Mouse (Mus musculus) left cerebral cortex, postnatal 14 days (tissue): ENCODE data around the gene Rpn2. TPM values are rescaled to one million over a fixed set of nuclear protein-coding genes. Genes with fewer than 3 reads are reported as not detected.
A peak's percentile ranks its signal among the peaks of the same experiment; 100 is the strongest.

Experiments used
- DNase-seq, 2 experiments: peaks; one replicate each; pipeline ENCODE4 v3.0.0; 2021 to 2022; ENCODE audit warnings: low spot score in 2 of 2, mixed read lengths in 1 of 2
- intact Hi-C: fragments of 180-260 bp; cut with DNase I; formaldehyde crosslinking; loops from one replicate; pipeline ENCODE4 v1.15.1; 2025
- long read RNA-seq, 2 experiments: library from polyadenylated mRNA; stranded (forward); transcript quantifications; one replicate each; pipeline ENCODE4 v2.0.0; 2021
- total RNA-seq, 2 experiments: library from RNA; stranded (reverse); gene quantifications; 2 replicates each; pipeline ENCODE4 v1.2.3; 2021

Rpn2 gene
- total RNA-seq = 100 to 1,000 TPM; 132 to 133 TPM
- long read RNA-seq, experiment 1, transcript Rpn2-205 (17 exons, 1,944 nt) = minor isoform, 6 of 302 reads
- long read RNA-seq, experiment 1, transcript Rpn2-202 (17 exons, 2,756 nt) = major isoform, 81 of 302 reads
- long read RNA-seq, experiment 1, partial matches to known transcripts = 12 of 302 reads
- long read RNA-seq, experiment 1, other reads (novel, unspliced or antisense) = 203 of 302 reads
- long read RNA-seq, experiment 2, transcript Rpn2-205 (17 exons, 1,944 nt) = minor isoform, 10 of 273 reads
- long read RNA-seq, experiment 2, transcript Rpn2-202 (17 exons, 2,756 nt) = major isoform, 74 of 273 reads
- long read RNA-seq, experiment 2, partial matches to known transcripts = 16 of 273 reads
- long read RNA-seq, experiment 2, other reads (novel, unspliced or antisense) = 172 of 273 reads

DNA sequence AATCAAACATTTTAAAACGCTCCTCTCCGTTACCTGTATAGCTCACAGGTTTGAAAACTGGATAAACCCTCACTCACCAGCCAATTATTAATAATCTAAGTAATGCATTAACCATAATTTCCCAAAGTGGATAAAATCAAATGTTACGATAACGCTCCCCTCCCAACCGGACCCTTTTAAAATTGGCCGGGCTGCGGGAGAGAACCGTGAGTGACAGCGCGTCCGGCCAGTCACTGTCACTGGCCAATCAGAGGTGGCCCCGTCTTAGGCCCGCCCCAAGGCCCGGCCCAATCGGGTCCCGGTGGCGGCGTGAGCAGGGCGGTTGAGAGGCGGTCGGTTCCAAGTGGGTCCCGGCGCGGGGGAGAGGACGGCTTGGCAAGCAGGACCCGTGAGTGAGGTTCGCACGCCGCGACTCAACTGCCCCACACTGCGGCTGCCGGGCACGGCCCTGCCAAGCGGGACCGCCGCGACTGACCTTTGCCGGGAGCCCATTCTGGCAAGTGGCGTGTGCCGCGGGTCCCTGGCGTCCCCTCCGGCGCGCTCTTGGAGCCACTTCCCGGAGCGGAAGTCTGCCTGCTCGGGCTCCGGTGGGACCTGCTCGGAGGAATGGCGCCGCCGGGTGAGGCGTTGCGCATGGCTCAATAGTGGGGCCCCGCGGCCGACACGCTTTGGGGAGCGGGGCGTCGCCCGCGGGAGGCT, at the start of gene Rpn2:
Gene Rpn2 (plus strand): TSS at position 301 of the 699 bp plus-strand sequence.
- intact Hi-C loops = loop anchor here (2.0 kb wide), 1 partner anchor 74 kb away; the partner anchor contains the start of gene Rbl1
- peak; percentile 96 to 97 for DNase-seq

- no peak for DNase-seq
- intact Hi-C loops = no loop called here
Observed at GRCm38 (mm10) chr2:157235946-157236345, 42.9 kb upstream of the Rpn2 start.

GRCm38 (mm10) chr2:157245001-157245400, 33.8 kb upstream of the Rpn2 start:
- intact Hi-C loops = no loop called here
- DNase-seq = no peak

DNA sequence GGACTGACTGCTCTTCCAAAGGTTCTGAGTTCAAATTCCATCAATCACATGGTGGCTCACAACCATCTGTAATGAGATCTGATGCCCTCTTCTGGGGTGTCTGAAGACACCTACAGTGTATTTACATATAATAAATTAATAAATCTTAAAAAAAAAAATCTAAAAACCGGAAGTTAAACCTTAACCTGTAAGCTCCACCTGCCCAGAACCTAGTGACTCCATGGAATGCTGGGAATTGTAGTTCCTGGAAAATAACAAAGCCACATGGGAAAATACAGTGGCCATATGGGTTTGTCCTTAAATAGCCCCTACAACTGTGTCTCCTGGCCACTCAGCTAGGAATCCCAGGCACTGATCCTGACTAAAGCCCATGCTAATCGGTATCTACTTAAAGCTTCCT, 33.2 kb upstream of the Rpn2 start:
- DNase-seq = peak in 1 of 2 experiments; percentile 18
- intact Hi-C loops = no loop called here

DNA sequence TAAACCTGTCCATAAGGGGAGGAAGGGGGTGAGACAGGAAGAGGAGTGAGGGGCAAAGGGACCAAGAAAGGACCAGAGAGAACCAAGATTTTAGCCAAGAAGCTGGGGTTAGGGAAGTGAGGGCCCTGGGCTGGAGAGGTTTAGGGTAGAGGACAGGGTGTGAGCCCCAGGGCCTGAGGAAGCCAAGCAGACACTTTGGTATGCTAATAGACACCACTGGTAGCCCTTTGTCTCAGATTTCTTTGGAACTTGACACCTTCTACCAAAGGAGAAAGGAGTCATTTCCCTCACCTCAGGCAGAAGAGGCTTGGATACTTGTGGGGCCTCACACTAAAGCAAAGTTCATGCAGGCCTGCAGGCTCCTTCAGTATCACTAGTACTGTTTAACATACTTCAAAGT, 30.7 kb upstream of the Rpn2 start:
- no peak for DNase-seq
- intact Hi-C loops = no loop called here

GRCm38 (mm10) chr2:157259720-157260119, 19.1 kb upstream of the Rpn2 start:
- intact Hi-C loops = loop anchor here (5.0 kb wide), 1 partner anchor 57 kb away; the partner anchor contains the start of gene Rbl1
- peak; percentile 66 to 75 for DNase-seq

DNA sequence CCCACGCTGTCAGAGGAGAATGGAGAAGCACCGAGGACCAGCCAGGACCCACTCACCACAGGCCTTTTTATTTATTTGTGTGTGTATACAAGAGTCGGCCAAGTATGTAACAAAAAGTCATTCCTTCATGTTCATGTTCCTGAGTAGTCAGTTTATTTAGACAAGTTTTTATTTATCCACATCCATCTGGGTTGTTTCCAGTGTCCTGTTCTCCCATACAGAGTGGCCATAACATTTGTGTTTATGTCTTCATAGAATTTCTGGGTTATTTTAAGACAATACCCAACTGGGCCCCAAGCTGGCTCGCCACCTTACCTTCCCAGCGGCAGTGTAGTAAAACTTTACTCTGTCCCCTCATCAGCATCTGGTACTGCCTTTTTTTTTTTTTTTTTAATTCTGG, 16.9 kb upstream of the Rpn2 start:
- DNase-seq = no peak
- intact Hi-C loops = no loop called here

DNA sequence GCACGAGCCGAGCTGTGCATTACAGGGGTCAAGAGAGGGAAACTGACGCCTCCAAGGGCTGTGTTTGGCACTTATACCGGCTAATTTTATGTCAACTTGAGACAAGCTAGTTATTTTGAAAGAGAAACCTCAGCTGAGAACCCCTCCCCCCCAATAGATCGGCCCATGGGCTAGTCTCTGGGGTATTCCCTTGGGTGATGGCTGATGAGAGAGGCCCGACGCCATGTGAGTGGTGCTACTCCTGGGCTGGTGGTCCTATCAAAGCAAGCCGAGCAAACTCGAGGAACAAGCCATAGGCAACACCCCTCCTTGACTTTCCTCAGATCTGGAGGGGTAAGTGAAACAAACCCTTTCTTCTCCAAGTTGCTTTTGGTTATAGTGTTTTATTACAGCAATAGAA, 16.3 kb upstream of the Rpn2 start:
- DNase-seq = no peak
- intact Hi-C loops = no loop called here

GRCm38 (mm10) chr2:157263101-157263500, 15.7 kb upstream of the Rpn2 start:
- no peak for DNase-seq
- intact Hi-C loops = no loop called here

- no peak for DNase-seq
- intact Hi-C loops = no loop called here
Observed at GRCm38 (mm10) chr2:157263832-157264231, 15.0 kb upstream of the Rpn2 start.

GRCm38 (mm10) chr2:157279416-157279800, 591 bp downstream of the Rpn2 start, which contains the start of gene Mroh8:
TSS of gene Mroh8 (minus strand) at chr2:157279549.
- DNase-seq = peak; percentile 43 to 66
- intact Hi-C loops = loop anchor here (2.0 kb wide), 1 partner anchor 75 kb away; the partner anchor contains the start of gene Rbl1

- intact Hi-C loops = no loop called here
- no peak for DNase-seq
Observed at GRCm38 (mm10) chr2:157283321-157283720, 4.5 kb downstream of the Rpn2 start.

- peak; percentile 68 to 72 for DNase-seq
- intact Hi-C loops = no loop called here
Observed at GRCm38 (mm10) chr2:157287542-157287941, 8.7 kb downstream of the Rpn2 start.

GRCm38 (mm10) chr2:157288996-157289395, 10.2 kb downstream of the Rpn2 start:
- intact Hi-C loops = no loop called here
- no peak for DNase-seq

GRCm38 (mm10) chr2:157292093-157292492, 13.3 kb downstream of the Rpn2 start:
- intact Hi-C loops = loop anchor here (5.0 kb wide), 3 partner anchors 45 to 280 kb away; partner anchors contain the start of gene Blcap
- DNase-seq = peak; percentile 78 to 83

DNA sequence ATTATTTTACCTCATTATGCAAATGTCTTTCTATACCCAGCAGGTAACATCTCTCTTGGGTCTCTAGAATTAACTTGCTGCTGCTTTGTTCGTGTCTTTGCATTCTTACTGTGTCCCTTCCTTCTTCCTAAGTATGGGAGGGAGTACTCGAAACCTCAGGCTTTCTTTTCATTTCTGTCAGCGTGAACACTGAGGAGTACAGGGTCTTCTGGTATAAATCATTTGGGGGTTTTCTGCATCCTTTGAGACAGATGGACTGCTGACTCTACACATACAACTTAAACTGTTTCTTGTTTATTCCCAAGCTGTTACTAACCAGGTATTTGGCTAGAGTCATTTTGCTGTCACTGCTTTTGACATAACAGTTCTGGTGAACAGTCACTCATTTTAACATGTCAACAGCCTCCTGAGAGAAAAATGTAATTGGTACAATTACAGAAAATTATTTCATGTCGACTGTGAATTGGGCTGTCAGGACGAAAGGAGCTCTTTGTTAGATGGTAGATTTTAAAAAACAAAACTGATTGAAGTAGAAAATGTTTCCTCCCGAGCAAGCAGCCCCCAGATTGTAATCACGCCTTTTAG, 17.4 kb downstream of the Rpn2 start:
- intact Hi-C loops = no loop called here
- no peak for DNase-seq

GRCm38 (mm10) chr2:157300051-157300450, 21.2 kb downstream of the Rpn2 start:
- DNase-seq = no peak
- intact Hi-C loops = no loop called here

DNA sequence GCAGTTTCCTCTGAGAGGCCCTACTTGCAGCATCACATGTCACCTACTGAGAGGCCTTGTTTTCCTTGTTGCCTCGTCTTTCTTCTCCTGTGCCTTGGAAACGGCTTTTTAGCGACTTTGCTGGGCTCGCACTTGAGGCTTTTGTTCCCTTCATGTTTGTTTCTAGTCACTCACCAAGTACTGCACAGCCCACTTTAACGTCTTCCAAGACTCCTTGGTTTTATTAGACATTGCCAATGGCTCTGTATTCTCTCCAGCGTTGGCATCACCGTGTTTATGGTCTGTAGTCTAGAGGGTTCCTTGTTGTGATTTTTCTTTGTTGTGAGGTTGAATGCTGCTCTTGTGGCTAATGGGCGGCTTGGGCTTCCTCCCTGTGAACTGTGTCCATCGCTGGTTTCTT, 24.3 kb downstream of the Rpn2 start:
- intact Hi-C loops = no loop called here
- DNase-seq = peak in 1 of 2 experiments; percentile 29

DNA sequence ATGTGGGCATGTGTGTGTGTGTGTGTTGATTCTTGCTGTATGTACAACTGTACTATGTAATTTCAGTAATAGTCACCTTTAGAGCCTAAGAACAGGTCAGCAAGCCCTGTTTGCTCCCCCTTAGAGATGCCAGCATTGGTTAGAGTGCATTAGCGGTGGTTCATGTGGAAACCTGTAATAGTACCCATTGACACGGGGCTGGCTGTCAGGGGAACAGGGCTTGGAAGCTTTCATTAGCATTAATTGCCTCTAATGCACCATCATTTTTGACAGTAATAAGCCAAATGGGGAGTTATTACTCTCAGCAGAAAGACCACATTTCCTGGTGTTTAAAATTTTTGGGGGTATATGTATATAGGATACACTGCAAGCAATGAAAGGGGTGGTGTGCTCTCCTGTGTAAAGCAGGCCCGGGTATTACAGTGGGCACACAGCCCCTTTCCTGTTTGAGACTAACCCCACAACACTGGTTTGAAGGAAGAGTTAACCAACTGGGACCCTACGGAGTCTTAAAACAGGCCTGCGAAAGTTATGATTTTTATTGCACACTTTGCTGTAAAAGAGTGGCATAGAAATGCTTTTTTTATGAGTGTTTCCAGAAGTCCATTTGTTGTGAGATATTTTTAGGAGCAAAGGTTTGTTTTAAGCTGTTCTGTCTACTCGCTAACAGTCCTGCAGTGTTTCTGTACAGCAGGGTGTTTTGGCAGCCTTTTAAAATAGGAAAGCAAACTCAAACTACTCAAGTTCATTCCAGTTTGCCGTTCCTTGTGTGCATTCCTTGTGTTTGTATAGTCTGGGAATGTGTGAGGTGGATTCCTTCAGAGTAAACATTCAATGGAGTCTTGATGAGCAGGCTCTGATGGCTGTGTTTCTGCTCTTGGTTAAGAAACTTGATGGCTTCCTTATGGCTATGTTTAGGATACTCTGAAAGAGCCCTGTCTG, 27.5 kb downstream of the Rpn2 start:
- intact Hi-C loops = no loop called here
- peak in 1 of 2 experiments; percentile 28 for DNase-seq
